Mouse (Mus musculus) heart, embryonic 16.5 days (tissue): ENCODE measurements around the gene Olfr646. TPM values are rescaled to one million over a fixed set of nuclear protein-coding genes. Genes with fewer than 3 reads are reported as not detected.

Source experiments
- ATAC-seq: fragments of 200-750 bp; cut with Nextera tagmentation; replicated peaks from 2 replicates; pipeline ENCODE4 v1.8.0; 2017; ENCODE audit warnings: moderate number of reproducible peaks; ENCODE audit not compliant: insufficient read depth, low FRiP score; ENCODE audit errors: extremely low read depth
- H3K27ac ChIP-seq: fragments of 300-500 bp; sonication (generic); 2 replicates; pipeline ENCODE4 v1.5.1; 2014; ENCODE audit warnings: mild to moderate bottlenecking, low read length, control low read depth, moderate library complexity
- H3K27me3 ChIP-seq: fragments of 300-500 bp; sonication (generic); 2 replicates; pipeline ENCODE4 v1.6.1; 2014; ENCODE audit warnings: low read length, mixed read lengths; ENCODE audit not compliant: control insufficient read depth, insufficient read depth
- H3K36me3 ChIP-seq: fragments of 300-500 bp; sonication (generic); 2 replicates; pipeline ENCODE4 v1.6.1; 2014; ENCODE audit not compliant: control insufficient read depth, insufficient read depth
- H3K4me1 ChIP-seq: fragments of 300-500 bp; sonication (generic); 2 replicates; pipeline ENCODE4 v1.6.1; 2014; ENCODE audit warnings: low read length, mixed read lengths; ENCODE audit not compliant: control insufficient read depth, insufficient read depth
- H3K4me2 ChIP-seq: fragments of 300-500 bp; sonication (generic); 2 replicates; pipeline ENCODE4 v1.6.1; 2014; ENCODE audit warnings: low read depth, mild to moderate bottlenecking, control low read depth, low read length
- H3K4me3 ChIP-seq: fragments of 300-500 bp; sonication (generic); 2 replicates; pipeline ENCODE4 v1.5.1; 2014; ENCODE audit warnings: mild to moderate bottlenecking, control low read depth, low read length
- H3K9ac ChIP-seq: fragments of 300-500 bp; sonication (generic); 2 replicates; pipeline ENCODE4 v1.6.1; 2014; ENCODE audit warnings: low read length, control low read depth
- H3K9me3 ChIP-seq: fragments of 300-500 bp; sonication (generic); replicated peaks from 2 replicates; pipeline ENCODE4 v1.6.1; 2016; ENCODE audit warnings: low read length; ENCODE audit not compliant: control insufficient read depth
- WGBS: fragments of 180-500 bp; shearing (Covaris S2); extraction: QIAGEN DNeasy Blood & Tissue Kit; methylation state at CpG from one replicate; pipeline ENCODE4 v1.1.7; 2014; 5-methylcytosine and 5-hydroxymethylcytosine counted together
- polyA plus RNA-seq: library from polyadenylated mRNA; unstranded; fragments of >200 nt; fragmentation: Nextera tagmentation; extraction: Ambion mirVana; gene quantifications from 2 replicates; pipeline ENCODE4 v1.2.1, GENCODE M21; 2015

Olfr646 gene
- polyA plus RNA-seq, 1 experiment from 2014 or later = not detected

DNA sequence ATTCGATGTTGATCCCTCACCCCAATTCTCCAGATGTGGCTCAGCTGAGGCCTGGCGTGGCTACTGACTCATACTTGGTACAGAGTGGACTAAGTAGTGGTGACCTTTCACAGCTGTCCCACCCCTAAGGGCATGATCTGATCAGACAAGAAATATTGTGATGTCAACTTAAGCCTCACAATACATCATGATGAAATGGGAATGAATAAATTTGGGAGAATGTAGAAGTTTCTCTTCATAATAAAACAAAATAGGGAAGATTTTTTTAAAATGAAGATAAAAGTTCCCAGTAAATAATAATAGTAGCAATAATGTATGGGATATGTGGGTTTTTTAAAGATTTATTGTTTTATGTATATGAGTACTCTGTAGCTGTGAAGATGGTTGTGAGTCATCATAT, 45.8 kb downstream of the Olfr646 start, which contains the start of gene Ubqlnl:
Gene Ubqlnl (minus strand): TSS at position 101 of the 400 bp plus-strand sequence.
- H3K9me3 ChIP-seq = no peaks in the 10 kb centered on the region
- ATAC-seq = no peak; the same call in 1 of the 2 replicates
- H3K36me3 ChIP-seq = no peaks in the 10 kb centered on the region
- H3K4me3 ChIP-seq = no peak within 1 kb of the TSS
- H3K9ac ChIP-seq = no peak within 1 kb of the TSS
- 79% methylated on average over 2 of the region's 2 CpGs for WGBS
- no peak within 1 kb of the TSS for H3K27ac ChIP-seq
- no peak within 1 kb of the TSS for H3K4me2 ChIP-seq
- H3K4me1 ChIP-seq = no peaks in the 10 kb centered on the region
- H3K27me3 ChIP-seq = no peaks in the 10 kb centered on the region

Other genes with a start within 250 kb of the Olfr646 start
- gene Olfr66, start 218.6 kb upstream of the Olfr646 start, polyA plus RNA-seq = not detected in 2 replicates
- not detected in 2 replicates for gene Olfr64, start 210.4 kb upstream of the Olfr646 start, polyA plus RNA-seq
- not detected in 2 replicates for gene Olfr65, start 201.4 kb upstream of the Olfr646 start, polyA plus RNA-seq
- not detected in 2 replicates for gene Olfr631, start 176.0 kb upstream of the Olfr646 start, polyA plus RNA-seq
- not detected in 2 replicates for gene Olfr632, start 170.5 kb upstream of the Olfr646 start, polyA plus RNA-seq
- not detected in 2 replicates for gene Olfr633, start 160.4 kb upstream of the Olfr646 start, polyA plus RNA-seq
- gene Olfr635, start 133.7 kb upstream of the Olfr646 start, polyA plus RNA-seq = not detected in 2 replicates
- not detected in 2 replicates for gene Olfr638, start 106.1 kb upstream of the Olfr646 start, polyA plus RNA-seq
- 0.03 TPM in 1 of 2 replicates, not detected in the other for gene Olfr639, start 87.6 kb upstream of the Olfr646 start, polyA plus RNA-seq
- not detected in 2 replicates for gene Olfr640, start 79.3 kb upstream of the Olfr646 start, polyA plus RNA-seq
- not detected in 2 replicates for gene Olfr641, start 69.4 kb upstream of the Olfr646 start, polyA plus RNA-seq
- not detected in 2 replicates for gene Olfr642, start 52.2 kb upstream of the Olfr646 start, polyA plus RNA-seq
- not detected in 2 replicates for gene 4930516K23Rik, start 43.4 kb upstream of the Olfr646 start, polyA plus RNA-seq
- not detected in 2 replicates for gene Olfr644, start 33.0 kb upstream of the Olfr646 start, polyA plus RNA-seq
- gene Olfr645, start 19.4 kb upstream of the Olfr646 start, polyA plus RNA-seq = not detected in 2 replicates
- not detected in 2 replicates for gene Ubqln5, start 25.0 kb downstream of the Olfr646 start, polyA plus RNA-seq
- not detected in 2 replicates for gene Olfr643, start 32.5 kb downstream of the Olfr646 start, polyA plus RNA-seq
- gene Ubqln3, start 38.4 kb downstream of the Olfr646 start, polyA plus RNA-seq = not detected in 2 replicates
- not detected in 2 replicates for gene Ubqlnl, start 45.7 kb downstream of the Olfr646 start, polyA plus RNA-seq
- 0.08 TPM in 1 of 2 replicates, not detected in the other for gene Olfm5, start 60.0 kb downstream of the Olfr646 start, polyA plus RNA-seq
- 0.17 and 0.24 TPM in 2 replicates for gene Olfr648, start 78.5 kb downstream of the Olfr646 start, polyA plus RNA-seq
- gene Olfr649, start 91.1 kb downstream of the Olfr646 start, polyA plus RNA-seq = not detected in 2 replicates
- gene Trim6, start 113.9 kb downstream of the Olfr646 start, polyA plus RNA-seq = 0.97 and 1.4 TPM in 2 replicates
- 3.0 and 4.3 TPM in 2 replicates for gene Trim34a, start 139.6 kb downstream of the Olfr646 start, polyA plus RNA-seq
- 0.68 and 0.74 TPM in 2 replicates for gene Trim5, start 183.2 kb downstream of the Olfr646 start, polyA plus RNA-seq
- gene Trim12a, start 210.6 kb downstream of the Olfr646 start, polyA plus RNA-seq = 7.5 and 10.1 TPM in 2 replicates
- gene Trim34b, start 224.6 kb downstream of the Olfr646 start, polyA plus RNA-seq = 0.13 and 0.20 TPM in 2 replicates
- 2.2 and 2.9 TPM in 2 replicates for gene Trim12c, start 248.5 kb downstream of the Olfr646 start, polyA plus RNA-seq